Mouse (Mus musculus): Measurements from ENCODE around the gene Nphs1. TPM values are rescaled to one million over a fixed set of nuclear protein-coding genes. Genes with fewer than 3 reads are reported as not detected.

Gene Nphs1
- polyA plus RNA-seq, 1 experiment = 0.60 TPM

GRCm38 (mm10) chr7:30443696-30444095, 14.4 kb upstream of the Nphs1 start:
- no peak overlapping the region for H3ac ChIP-seq (ENCODE audit: control insufficient read depth, insufficient read length, low read depth)
- H3K79me3 ChIP-seq (ENCODE audit: low read depth) = no peaks in the 10 kb centered on the region
- H3K36me3 ChIP-seq (ENCODE audit: control insufficient read depth, insufficient read depth) = no peaks in the 10 kb centered on the region
- no peak overlapping the region for H3K4me3 ChIP-seq (ENCODE audit: insufficient read depth, poor library complexity, severe bottlenecking)
- no peaks in the 10 kb centered on the region for H3K79me2 ChIP-seq (ENCODE audit: control insufficient read depth, insufficient read depth)
- peaks cover 27% of the 10 kb centered on the region for H3K27me3 ChIP-seq (ENCODE audit: control insufficient read depth, insufficient read depth, insufficient read length)
- no peak for TF ChIP-seq MYOG (IDR thresholded peaks at IDR 0.05; ENCODE audit: control insufficient read depth, extremely low read depth, insufficient read length)
- no peak for TF ChIP-seq USF1 (IDR thresholded peaks at IDR 0.05; ENCODE audit: low read depth)
- no peak for TF ChIP-seq MYOD1 (IDR thresholded peaks at IDR 0.05; ENCODE audit: control insufficient read depth, insufficient read length, low read depth)
- TF ChIP-seq FOSL1 (IDR thresholded peaks at IDR 0.05; ENCODE audit: insufficient read depth, low read length, poor library complexity, severe bottlenecking) = no peak
- no peak for TF ChIP-seq CTCF (IDR thresholded peaks at IDR 0.05; ENCODE audit: control insufficient read depth, insufficient read depth, insufficient read length)
- TF ChIP-seq CEBPB (IDR thresholded peaks at IDR 0.05; ENCODE audit: low read depth) = no peak
- TF ChIP-seq MAX (IDR thresholded peaks at IDR 0.05) = no peak

DNA sequence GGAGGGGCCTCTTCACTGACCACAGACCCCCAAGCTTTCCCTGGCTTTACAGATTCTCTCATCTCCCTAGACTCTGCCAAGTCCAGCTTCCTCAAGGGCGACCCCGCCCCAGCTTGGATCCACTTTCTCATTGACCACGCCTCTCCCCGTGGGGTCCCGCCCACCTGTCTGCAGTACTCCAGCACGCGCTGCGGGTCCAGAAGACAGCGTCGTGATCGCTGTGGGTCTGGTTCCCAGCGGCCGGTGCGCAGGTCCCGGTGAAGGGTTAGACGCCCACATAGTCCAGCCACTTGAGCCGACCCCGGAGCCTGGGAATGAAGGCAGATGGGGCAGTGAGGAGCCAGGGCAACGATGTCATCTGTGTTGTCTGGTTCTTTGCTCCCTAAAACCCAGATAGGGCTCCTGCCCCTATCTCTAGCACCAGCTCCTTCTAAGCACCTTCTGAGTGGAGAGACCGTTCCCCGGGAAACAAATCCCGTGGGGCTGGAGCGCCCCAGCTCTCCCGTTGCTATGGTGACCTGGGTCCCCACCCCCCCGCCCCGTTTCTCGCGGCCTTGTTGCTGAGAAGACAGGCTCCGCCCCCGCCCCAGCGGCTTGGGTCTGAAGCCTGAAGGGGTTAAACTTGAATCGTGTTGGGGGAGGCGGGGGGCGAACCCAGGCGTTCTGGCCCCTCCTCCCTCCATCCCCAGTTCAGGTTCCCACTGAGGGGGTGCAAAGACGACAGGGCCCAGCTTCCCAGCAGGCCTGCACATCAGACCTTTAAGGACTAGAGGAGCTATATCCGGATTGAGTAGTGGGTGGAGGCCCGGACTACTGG, 13.8 kb upstream of the Nphs1 start:
- no peak overlapping the region for H3K4me3 ChIP-seq (ENCODE audit: insufficient read depth, poor library complexity, severe bottlenecking)
- H3ac ChIP-seq (ENCODE audit: control insufficient read depth, insufficient read length, low read depth) = no peak overlapping the region
- no peak for TF ChIP-seq MAX (IDR thresholded peaks at IDR 0.05)
- no peak for TF ChIP-seq MYOD1 (IDR thresholded peaks at IDR 0.05; ENCODE audit: control insufficient read depth, insufficient read length, low read depth)
- no peak for TF ChIP-seq MYOG (IDR thresholded peaks at IDR 0.05; ENCODE audit: control insufficient read depth, extremely low read depth, insufficient read length)
- no peak for TF ChIP-seq CTCF (IDR thresholded peaks at IDR 0.05; ENCODE audit: control insufficient read depth, insufficient read depth, insufficient read length)
- no peak for TF ChIP-seq USF1 (IDR thresholded peaks at IDR 0.05; ENCODE audit: low read depth)
- no peak for TF ChIP-seq CEBPB (IDR thresholded peaks at IDR 0.05; ENCODE audit: low read depth)
- TF ChIP-seq FOSL1 (IDR thresholded peaks at IDR 0.05; ENCODE audit: insufficient read depth, low read length, poor library complexity, severe bottlenecking) = no peak
- no peaks in the 10 kb centered on the region for H3K79me2 ChIP-seq (ENCODE audit: control insufficient read depth, insufficient read depth)
- H3K27me3 ChIP-seq (ENCODE audit: control insufficient read depth, insufficient read depth, insufficient read length) = peaks cover 27% of the 10 kb centered on the region
- no peaks in the 10 kb centered on the region for H3K36me3 ChIP-seq (ENCODE audit: control insufficient read depth, insufficient read depth)
- H3K79me3 ChIP-seq (ENCODE audit: low read depth) = no peaks in the 10 kb centered on the region

DNA sequence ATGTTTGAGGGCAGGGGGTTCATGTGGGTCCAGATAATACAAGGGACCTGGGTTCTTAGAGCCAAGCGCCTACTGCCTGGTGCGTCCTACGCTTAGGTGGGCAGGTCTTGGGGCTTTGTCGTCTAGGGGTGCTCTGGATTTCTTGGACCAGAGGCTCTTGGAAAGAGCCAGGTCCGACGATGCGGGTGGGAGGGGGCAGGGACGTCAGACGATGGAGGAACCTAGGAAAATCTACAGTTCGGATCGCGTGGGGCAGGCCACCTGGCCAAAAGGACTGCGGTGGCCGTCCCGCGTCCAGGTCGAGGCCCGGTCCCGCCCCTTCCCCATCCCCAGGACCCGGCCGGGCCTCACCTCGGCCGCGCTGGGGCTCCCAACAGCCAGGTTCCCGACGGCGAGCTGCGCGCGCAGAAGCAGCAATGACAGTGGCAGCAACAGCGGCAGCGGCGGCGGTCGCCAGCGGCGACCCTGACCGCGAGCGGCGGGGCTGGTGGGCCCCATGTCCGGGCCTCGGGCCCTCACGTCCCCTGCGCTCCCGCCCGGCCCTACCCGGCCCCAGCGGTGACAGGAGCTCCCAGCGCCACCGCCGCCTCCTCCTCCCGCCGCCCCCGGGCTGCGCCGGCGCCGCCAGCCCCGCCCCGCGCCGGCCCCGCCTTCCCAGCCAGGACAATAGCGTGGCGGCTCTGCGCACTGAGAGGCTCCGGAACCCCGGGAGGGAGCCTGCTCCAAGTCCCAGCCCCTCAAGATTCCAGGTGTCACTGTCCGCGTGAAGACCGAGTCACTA, 13.0 kb upstream of the Nphs1 start, which contains the start of gene Aplp1:
Gene Aplp1 (minus strand): TSS at position 565 of the 781 bp plus-strand sequence.
- Histone ChIP-seq H3K79me2 (ENCODE audit: control insufficient read depth, insufficient read depth) (no peaks in the 10 kb centered on the region), H3ac (ENCODE audit: control insufficient read depth, insufficient read length, low read depth) (no peak within 1 kb of the TSS), H3K36me3 (ENCODE audit: control insufficient read depth, insufficient read depth) (no peaks in the 10 kb centered on the region), H3K79me3 (ENCODE audit: low read depth) (no peaks in the 10 kb centered on the region), H3K4me3 (ENCODE audit: insufficient read depth, poor library complexity, severe bottlenecking) (no peak within 1 kb of the TSS), H3K27me3 (ENCODE audit: control insufficient read depth, insufficient read depth, insufficient read length) (peaks cover 27% of the 10 kb centered on the region)
- TF ChIP-seq CEBPB (IDR thresholded peaks at IDR 0.05; ENCODE audit: low read depth) = no peak
- TF ChIP-seq FOSL1 (IDR thresholded peaks at IDR 0.05; ENCODE audit: insufficient read depth, low read length, poor library complexity, severe bottlenecking) = no peak
- no peak for TF ChIP-seq MYOD1 (IDR thresholded peaks at IDR 0.05; ENCODE audit: control insufficient read depth, insufficient read length, low read depth)
- TF ChIP-seq MAX (IDR thresholded peaks at IDR 0.05) = no peak
- TF ChIP-seq USF1 (IDR thresholded peaks at IDR 0.05; ENCODE audit: low read depth) = no peak
- TF ChIP-seq MYOG (IDR thresholded peaks at IDR 0.05; ENCODE audit: control insufficient read depth, extremely low read depth, insufficient read length) = no peak
- no peak for TF ChIP-seq CTCF (IDR thresholded peaks at IDR 0.05; ENCODE audit: control insufficient read depth, insufficient read depth, insufficient read length)

DNA sequence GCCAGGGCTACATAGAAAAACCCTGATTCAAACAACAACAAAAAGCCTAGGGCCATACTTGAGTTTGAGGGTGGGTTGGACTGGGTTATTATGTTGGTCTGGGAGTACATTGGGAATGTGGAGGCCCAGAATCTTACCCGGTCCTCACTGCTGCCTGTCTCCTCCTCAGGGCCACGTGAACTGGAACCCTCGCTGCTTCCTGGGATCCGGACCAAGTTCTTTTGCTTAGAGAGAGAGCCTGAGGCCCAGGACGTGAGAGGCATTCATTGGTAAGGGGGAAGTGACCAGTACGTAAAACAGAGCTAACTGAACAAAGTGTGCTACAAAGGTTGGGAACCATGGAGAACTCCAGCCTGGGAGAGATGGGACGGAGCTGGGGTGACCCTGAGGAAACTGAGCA, 7.9 kb upstream of the Nphs1 start:
- H3K4me3 ChIP-seq (ENCODE audit: insufficient read depth, poor library complexity, severe bottlenecking) = no peak overlapping the region
- no peaks in the 10 kb centered on the region for H3K79me2 ChIP-seq (ENCODE audit: control insufficient read depth, insufficient read depth)
- no peaks in the 10 kb centered on the region for H3K79me3 ChIP-seq (ENCODE audit: low read depth)
- peaks cover 42% of the 10 kb centered on the region for H3K27me3 ChIP-seq (ENCODE audit: control insufficient read depth, insufficient read depth, insufficient read length)
- TF ChIP-seq MYOG (IDR thresholded peaks at IDR 0.05; ENCODE audit: control insufficient read depth, extremely low read depth, insufficient read length) (no peak), FOSL1 (IDR thresholded peaks at IDR 0.05; ENCODE audit: insufficient read depth, low read length, poor library complexity, severe bottlenecking) (no peak), MAX (IDR thresholded peaks at IDR 0.05) (no peak), MYOD1 (IDR thresholded peaks at IDR 0.05; ENCODE audit: control insufficient read depth, insufficient read length, low read depth) (no peak), USF1 (IDR thresholded peaks at IDR 0.05; ENCODE audit: low read depth) (no peak)
- H3K36me3 ChIP-seq (ENCODE audit: control insufficient read depth, insufficient read depth) = no peaks in the 10 kb centered on the region
- no peak overlapping the region for H3ac ChIP-seq (ENCODE audit: control insufficient read depth, insufficient read length, low read depth)

GRCm38 (mm10) chr7:30453327-30453726, 4.8 kb upstream of the Nphs1 start:
- no peaks in the 10 kb centered on the region for H3K79me2 ChIP-seq (ENCODE audit: control insufficient read depth, insufficient read depth)
- H3ac ChIP-seq (ENCODE audit: control insufficient read depth, insufficient read length, low read depth) = no peak overlapping the region
- no peak overlapping the region for H3K4me3 ChIP-seq (ENCODE audit: insufficient read depth, poor library complexity, severe bottlenecking)
- peaks cover 61% of the 10 kb centered on the region for H3K27me3 ChIP-seq (ENCODE audit: control insufficient read depth, insufficient read depth, insufficient read length)
- TF ChIP-seq FOSL1 (IDR thresholded peaks at IDR 0.05; ENCODE audit: insufficient read depth, low read length, poor library complexity, severe bottlenecking) = no peak
- TF ChIP-seq MYOG (IDR thresholded peaks at IDR 0.05; ENCODE audit: control insufficient read depth, extremely low read depth, insufficient read length) = no peak
- no peak for TF ChIP-seq MYOD1 (IDR thresholded peaks at IDR 0.05; ENCODE audit: control insufficient read depth, insufficient read length, low read depth)
- no peak for TF ChIP-seq CTCF (IDR thresholded peaks at IDR 0.05; ENCODE audit: control insufficient read depth, insufficient read depth, insufficient read length)
- no peak for TF ChIP-seq CEBPB (IDR thresholded peaks at IDR 0.05; ENCODE audit: low read depth)
- no peak for TF ChIP-seq MAX (IDR thresholded peaks at IDR 0.05)
- TF ChIP-seq USF1 (IDR thresholded peaks at IDR 0.05; ENCODE audit: low read depth) = no peak
- H3K79me3 ChIP-seq (ENCODE audit: low read depth) = no peaks in the 10 kb centered on the region
- H3K36me3 ChIP-seq (ENCODE audit: control insufficient read depth, insufficient read depth) = no peaks in the 10 kb centered on the region

All from C2C12 (cell line).